Mouse (Mus musculus): ENCODE results near the gene Erbb2.

DNA sequence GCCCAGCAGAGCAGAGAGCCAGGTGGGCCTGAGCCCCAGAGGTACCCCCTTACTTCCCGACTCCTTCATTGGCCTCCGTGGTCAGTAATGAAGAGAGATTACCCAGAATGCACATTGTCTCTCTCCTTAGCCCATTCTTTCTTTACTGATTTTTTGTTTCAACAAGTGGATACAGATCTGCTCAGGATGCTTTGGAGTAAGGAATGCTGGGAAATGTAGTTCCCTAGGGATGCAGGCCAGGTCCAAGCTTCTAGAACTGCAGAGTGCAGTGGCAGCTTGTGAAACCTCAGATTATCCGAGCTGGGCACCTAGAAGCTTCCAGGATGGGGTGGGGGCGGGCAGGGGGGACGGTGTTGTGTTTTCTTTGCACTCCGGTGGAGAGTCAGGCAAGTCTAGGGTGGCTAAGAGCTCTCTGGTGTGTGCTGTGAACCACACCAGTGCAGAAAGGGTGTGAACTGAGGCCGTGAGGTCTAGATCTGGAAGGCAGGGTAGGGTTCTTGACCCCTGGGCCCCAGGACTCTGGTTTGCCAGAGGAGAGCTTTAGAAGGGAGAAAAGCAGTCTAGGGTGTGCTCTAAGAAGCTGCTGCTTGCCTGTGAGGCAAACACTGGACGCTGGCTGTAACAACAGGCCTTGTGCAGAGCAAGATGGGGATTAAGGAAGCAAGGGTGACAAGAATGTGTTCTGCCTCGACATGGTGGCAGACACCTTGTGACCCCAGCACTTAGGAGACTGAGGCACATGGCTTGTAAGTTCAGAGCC, 19.7 kb downstream of the Erbb2 start:
- TF ChIP-seq POLR2A (IDR thresholded peaks at IDR 0.05; ENCODE audit: low read depth, low read length) = no peak
- no peak for TF ChIP-seq CTCF (IDR thresholded peaks at IDR 0.05; ENCODE audit: extremely low read depth, insufficient read depth, insufficient read length, insufficient replicate concordance)

Data from spleen, adult 2 months (tissue).